Mouse (Mus musculus) heart, postnatal 0 days (tissue): ENCODE measurements around the gene Tgfbr1.

Source experiments
- CTCF ChIP-seq: IDR thresholded peaks from 2 replicates; pipeline ENCODE4 v1.5.1; 2016; ENCODE audit warnings: antibody characterized with exemption, control low read depth, low read depth
- EP300 ChIP-seq: IDR thresholded peaks from 2 replicates; pipeline ENCODE4 v1.6.1; 2016; ENCODE audit warnings: antibody characterized with exemption, low read depth

- TF ChIP-seq EP300 (no peak), CTCF (no peak)
Measured at GRCm38 (mm10) chr4:47316432-47316831, 36.6 kb upstream of the Tgfbr1 start.
